Mouse (Mus musculus) cortical plate, adult 2 months (tissue): ENCODE results near the gene Tmem79. TPM values are rescaled to one million over a fixed set of nuclear protein-coding genes. Genes with fewer than 3 reads are reported as not detected.
"Not testable (repeated sequence)": the region's sequence is repeated elsewhere in the genome, so short reads cannot be mapped to it uniquely, and the experiment has no call there.

Experiments used
- H3K27ac ChIP-seq: fragments of 200-500 bp; 2 replicates; pipeline ENCODE4 v1.5.1; 2012; ENCODE audit warnings: low read length, control low read depth, inconsistent platforms; ENCODE audit not compliant: insufficient read depth
- H3K4me1 ChIP-seq: fragments of 200-500 bp; 2 replicates; pipeline ENCODE4 v1.6.1; 2011; ENCODE audit warnings: low read length; ENCODE audit not compliant: control insufficient read depth, insufficient read depth
- H3K4me3 ChIP-seq: fragments of 200-500 bp; 2 replicates; pipeline ENCODE4 v1.5.1; 2011; ENCODE audit warnings: mild to moderate bottlenecking, low read length, control low read depth; ENCODE audit not compliant: insufficient read depth
- CTCF ChIP-seq: fragments of 200-500 bp; IDR thresholded peaks from 2 replicates; pipeline ENCODE4 v1.5.1; 2011; ENCODE audit warnings: mild to moderate bottlenecking, control low read depth, low read length; ENCODE audit not compliant: insufficient read depth; ENCODE audit errors: extremely low read depth
- POLR2A ChIP-seq: fragments of 200-500 bp; IDR thresholded peaks from 2 replicates; pipeline ENCODE4 v1.6.1; 2011; ENCODE audit warnings: mild to moderate bottlenecking, low read length, control low read depth; ENCODE audit not compliant: insufficient read depth; ENCODE audit errors: extremely low read depth
- polyA plus RNA-seq: library from polyadenylated mRNA; depleted of rRNA; stranded (reverse); fragments of >200 nt; gene quantifications from 2 replicates; pipeline ENCODE4 v1.2.3, GENCODE M21; 2012; rRNA removed

Gene Tmem79
- 0.83 and 0.86 TPM in 2 replicates for polyA plus RNA-seq

- H3K27ac ChIP-seq: peak within 1 kb of the TSS; percentile 89
- H3K4me1 ChIP-seq: peaks cover 6% of the 10 kb centered on the region; the same call in 1 of the 2 replicates
- TF ChIP-seq POLR2A (peak; percentile 96), CTCF (no peak)
- H3K4me3 ChIP-seq: peak within 1 kb of the TSS; percentile 55
Measured at GRCm38 (mm10) chr3:88336058-88337013, at the start of gene Tmem79, which contains the start of gene Smg5. Gene Tmem79, minus strand, starts transcription at chr3:88336148. Gene Smg5, plus strand, starts transcription at chr3:88336260.

GRCm38 (mm10) chr3:88384364-88384763, 48.4 kb upstream of the Tmem79 start, which contains the start of gene Bglap:
Gene Bglap, minus strand, starts transcription at chr3:88384464.
- Histone ChIP-seq H3K27ac (no peak within 1 kb of the TSS), H3K4me1 (no peaks in the 10 kb centered on the region), H3K4me3 (no peak within 1 kb of the TSS)
- no peak for TF ChIP-seq CTCF
- TF ChIP-seq POLR2A: no peak

GRCm38 (mm10) chr3:88382383-88382782, 46.4 kb upstream of the Tmem79 start:
- H3K27ac ChIP-seq, H3K4me3 ChIP-seq, H3K4me1 ChIP-seq: not testable (repeated sequence)

- H3K4me1 ChIP-seq, H3K27ac ChIP-seq: not testable (repeated sequence)
- H3K4me3 ChIP-seq: peak overlapping the region; percentile 27
Measured at GRCm38 (mm10) chr3:88381389-88382315, 45.7 kb upstream of the Tmem79 start.

- not testable (repeated sequence) for H3K27ac ChIP-seq, H3K4me3 ChIP-seq, H3K4me1 ChIP-seq
Measured at GRCm38 (mm10) chr3:88378599-88378998, 42.7 kb upstream of the Tmem79 start, which contains the start of gene Bglap2. Gene Bglap2, minus strand, starts transcription at chr3:88378699.

GRCm38 (mm10) chr3:88376644-88377043, 40.7 kb upstream of the Tmem79 start:
- not testable (repeated sequence) for H3K27ac ChIP-seq, H3K4me1 ChIP-seq, H3K4me3 ChIP-seq

- H3K4me1 ChIP-seq, H3K27ac ChIP-seq, H3K4me3 ChIP-seq: not testable (repeated sequence)
Measured at GRCm38 (mm10) chr3:88375750-88376626, 40.0 kb upstream of the Tmem79 start.

GRCm38 (mm10) chr3:88372643-88373042, 36.7 kb upstream of the Tmem79 start, which contains the start of gene Bglap3:
Gene Bglap3, minus strand, starts transcription at chr3:88372743.
- not testable (repeated sequence) for H3K27ac ChIP-seq, H3K4me1 ChIP-seq, H3K4me3 ChIP-seq

- not testable (repeated sequence) for H3K4me3 ChIP-seq, H3K27ac ChIP-seq, H3K4me1 ChIP-seq
Measured at GRCm38 (mm10) chr3:88368511-88368910, 32.6 kb upstream of the Tmem79 start.

- H3K4me3 ChIP-seq, H3K4me1 ChIP-seq, H3K27ac ChIP-seq: not testable (repeated sequence)
Measured at GRCm38 (mm10) chr3:88367517-88367916, 31.6 kb upstream of the Tmem79 start.

GRCm38 (mm10) chr3:88366830-88367428, 31.0 kb upstream of the Tmem79 start:
- peak overlapping the region; percentile 42 for H3K4me3 ChIP-seq
- H3K27ac ChIP-seq: not testable (repeated sequence)

More at GRCm38 (mm10) chr3:88366830-88367428, 31.0 kb upstream of the Tmem79 start:
- H3K4me1 ChIP-seq: not testable (repeated sequence)
